Mouse (Mus musculus) brain, embryonic 18.5 days (tissue): ENCODE measurements around the gene Hgfac.

Experiments used
- DNase-seq: peaks from one replicate; pipeline ENCODE4 v3.0.0-alpha.2; 2012; ENCODE audit warnings: low read depth, low spot score

Hgfac gene

GRCm38 (mm10) chr5:35041268-35041829 is at the start of gene Hgfac:
Gene Hgfac (plus strand): TSS chr5:35041509.
- DNase-seq = no peak

GRCm38 (mm10) chr5:34998754-34999153 is 42.6 kb upstream of the Hgfac start:
- DNase-seq = no peak

GRCm38 (mm10) chr5:34999281-34999680 is 42.0 kb upstream of the Hgfac start:
- no peak for DNase-seq

GRCm38 (mm10) chr5:35000323-35000722 is 41.0 kb upstream of the Hgfac start:
- no peak for DNase-seq

- no peak for DNase-seq
These were observed 40.2 kb upstream of the Hgfac start for GRCm38 (mm10) chr5:35001144-35001543.

- no peak for DNase-seq
These were observed 37.6 kb upstream of the Hgfac start for GRCm38 (mm10) chr5:35003611-35004162.

GRCm38 (mm10) chr5:35004769-35005168 is 36.5 kb upstream of the Hgfac start:
- DNase-seq = no peak

GRCm38 (mm10) chr5:35005659-35006058 is 35.6 kb upstream of the Hgfac start:
- DNase-seq = no peak

GRCm38 (mm10) chr5:35006599-35006998 is 34.7 kb upstream of the Hgfac start:
- no peak for DNase-seq

GRCm38 (mm10) chr5:35009163-35009562 is 32.1 kb upstream of the Hgfac start:
- DNase-seq = no peak

GRCm38 (mm10) chr5:35010656-35011055 is 30.7 kb upstream of the Hgfac start:
- no peak for DNase-seq

- no peak for DNase-seq
These were observed 30.0 kb upstream of the Hgfac start for GRCm38 (mm10) chr5:35011156-35011923.

GRCm38 (mm10) chr5:35014036-35014435 is 27.3 kb upstream of the Hgfac start:
- DNase-seq = no peak

GRCm38 (mm10) chr5:35019673-35020300 is 21.5 kb upstream of the Hgfac start:
- no peak for DNase-seq

GRCm38 (mm10) chr5:35020410-35021241 is 20.7 kb upstream of the Hgfac start:
- no peak for DNase-seq

GRCm38 (mm10) chr5:35024975-35025374 is 16.3 kb upstream of the Hgfac start:
- DNase-seq = no peak

- DNase-seq = no peak
These were observed 12.0 kb upstream of the Hgfac start for GRCm38 (mm10) chr5:35029303-35029702.

GRCm38 (mm10) chr5:35029755-35030154 is 11.6 kb upstream of the Hgfac start:
- no peak for DNase-seq

GRCm38 (mm10) chr5:35033068-35033467 is 8.2 kb upstream of the Hgfac start:
- no peak for DNase-seq

GRCm38 (mm10) chr5:35033619-35034018 is 7.7 kb upstream of the Hgfac start:
- no peak for DNase-seq

- no peak for DNase-seq
These were observed 6.2 kb upstream of the Hgfac start for GRCm38 (mm10) chr5:35035141-35035540.

- no peak for DNase-seq
These were observed 5.5 kb upstream of the Hgfac start for GRCm38 (mm10) chr5:35035795-35036194.
